Mouse (Mus musculus) lung, postnatal 0 days (tissue): ENCODE data around the gene Crhr2.

Experiments
- CTCF ChIP-seq: IDR thresholded peaks from 2 replicates; pipeline ENCODE4 v1.5.1; 2016; ENCODE audit warnings: antibody characterized with exemption, mild to moderate bottlenecking
- EP300 ChIP-seq: IDR thresholded peaks from 2 replicates; pipeline ENCODE4 v1.6.1; 2016; ENCODE audit warnings: antibody characterized with exemption, mild to moderate bottlenecking, control low read depth

GRCm38 (mm10) chr6:55065903-55066302 is 66.9 kb downstream of the Crhr2 start:
- no peak for TF ChIP-seq CTCF
- no peak for TF ChIP-seq EP300
